Mouse (Mus musculus): ENCODE measurements around the gene Pakap. TPM values are rescaled to one million over a fixed set of nuclear protein-coding genes. Genes with fewer than 3 reads are reported as not detected.

Gene Pakap
- polyA plus RNA-seq, 1 experiment: 1.9 TPM

GRCm38 (mm10) chr4:57930559-57931170 lies 362.7 kb downstream of the Pakap start:
- no peak for DNase-seq (ENCODE audit: low read depth)
- TF ChIP-seq CTCF (IDR thresholded peaks at IDR 0.05; ENCODE audit: borderline replicate concordance, extremely low read depth, insufficient read depth, insufficient read length) (no peak), POLR2A (IDR thresholded peaks at IDR 0.05; ENCODE audit: borderline replicate concordance, extremely low read depth, insufficient read depth, insufficient read length, poor library complexity, severe bottlenecking) (no peak)

- no peak for TF ChIP-seq CTCF (IDR thresholded peaks at IDR 0.05; ENCODE audit: borderline replicate concordance, extremely low read depth, insufficient read depth, insufficient read length)
- no peak for TF ChIP-seq POLR2A (IDR thresholded peaks at IDR 0.05; ENCODE audit: borderline replicate concordance, extremely low read depth, insufficient read depth, insufficient read length, poor library complexity, severe bottlenecking)
- no peak for DNase-seq (ENCODE audit: low read depth)
These were observed 366.2 kb downstream of the Pakap start for GRCm38 (mm10) chr4:57934181-57934580.

GRCm38 (mm10) chr4:57937292-57937691 lies 369.3 kb downstream of the Pakap start:
- DNase-seq (ENCODE audit: low read depth): no peak
- TF ChIP-seq POLR2A (IDR thresholded peaks at IDR 0.05; ENCODE audit: borderline replicate concordance, extremely low read depth, insufficient read depth, insufficient read length, poor library complexity, severe bottlenecking): no peak
- no peak for TF ChIP-seq CTCF (IDR thresholded peaks at IDR 0.05; ENCODE audit: borderline replicate concordance, extremely low read depth, insufficient read depth, insufficient read length)

- DNase-seq (ENCODE audit: low read depth): no peak
- TF ChIP-seq POLR2A (IDR thresholded peaks at IDR 0.05; ENCODE audit: borderline replicate concordance, extremely low read depth, insufficient read depth, insufficient read length, poor library complexity, severe bottlenecking): no peak
- no peak for TF ChIP-seq CTCF (IDR thresholded peaks at IDR 0.05; ENCODE audit: borderline replicate concordance, extremely low read depth, insufficient read depth, insufficient read length)
These were observed 372.7 kb downstream of the Pakap start for GRCm38 (mm10) chr4:57940631-57941030.

GRCm38 (mm10) chr4:57942892-57943291 lies 374.9 kb downstream of the Pakap start:
- no peak for DNase-seq (ENCODE audit: low read depth)
- no peak for TF ChIP-seq POLR2A (IDR thresholded peaks at IDR 0.05; ENCODE audit: borderline replicate concordance, extremely low read depth, insufficient read depth, insufficient read length, poor library complexity, severe bottlenecking)
- no peak for TF ChIP-seq CTCF (IDR thresholded peaks at IDR 0.05; ENCODE audit: borderline replicate concordance, extremely low read depth, insufficient read depth, insufficient read length)

Other genes with a start within 250 kb of the Pakap start
- gene Palm2, start 133.9 kb upstream of the Pakap start, polyA plus RNA-seq (2012; rRNA removed): 2.9 and 7.7 TPM in 2 replicates
- gene Akap2, start 149.5 kb downstream of the Pakap start, polyA plus RNA-seq (2012; rRNA removed): 9.2 and 14.5 TPM in 2 replicates